Mouse (Mus musculus) lung, postnatal 25 days (tissue): ENCODE data around the gene Serpinb9f.
"Not testable (repeated sequence)": the region's sequence is repeated elsewhere in the genome, so short reads cannot be mapped to it uniquely, and the experiment has no call there.

Experiments used
- DNase-seq: peaks from one replicate; pipeline ENCODE4 v3.0.0; 2022; ENCODE audit warnings: low spot score

Serpinb9f gene

GRCm38 (mm10) chr13:33323777-33324176 is at the start of gene Serpinb9f:
Serpinb9f (plus strand) TSS chr13:33324077.
- DNase-seq: not testable (repeated sequence)

DNA sequence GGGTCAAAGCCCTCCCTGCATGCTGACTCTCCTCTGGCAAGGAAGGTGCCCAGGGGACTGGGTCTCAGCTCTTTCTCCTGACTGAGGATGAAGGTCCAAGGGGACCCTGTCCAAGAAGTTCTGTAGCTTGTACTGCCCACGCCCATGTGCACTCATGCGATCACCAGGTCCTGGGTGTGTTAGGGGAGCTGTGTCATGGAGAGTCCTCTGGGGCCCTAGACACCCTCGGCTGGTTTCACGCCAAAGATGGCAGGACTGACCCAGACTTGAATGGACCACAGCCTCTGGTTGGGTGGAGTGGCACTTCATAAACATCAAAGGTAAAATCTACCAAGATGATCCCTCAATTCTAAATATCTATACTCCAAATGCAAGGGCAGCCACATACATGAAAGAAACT is 15.2 kb upstream of the Serpinb9f start:
- DNase-seq: not testable (repeated sequence)

GRCm38 (mm10) chr13:33356666-33357065 is 32.8 kb downstream of the Serpinb9f start:
- DNase-seq: not testable (repeated sequence)
